Mouse (Mus musculus): ENCODE measurements around the gene Dctn3. TPM values are rescaled to one million over a fixed set of nuclear protein-coding genes. Genes with fewer than 3 reads are reported as not detected.

The Dctn3 gene
- polyA plus RNA-seq, 1 experiment from 2014 or later = 146 TPM

- H3K27ac ChIP-seq (replicated peaks) = no peak overlapping the region
- no peaks in the 10 kb centered on the region for H3K9me3 ChIP-seq (replicated peaks)
- H3K9ac ChIP-seq = no peak overlapping the region
- no peak overlapping the region for H3K4me2 ChIP-seq (replicated peaks)
- H3K4me1 ChIP-seq = peaks cover 49% of the 10 kb centered on the region
- H3K27me3 ChIP-seq = no peaks in the 10 kb centered on the region
- 77% methylated on average over 11 of the region's 11 CpGs for WGBS
- H3K36me3 ChIP-seq = peaks cover 13% of the 10 kb centered on the region; the same call in 1 of the 2 replicates
- H3K4me3 ChIP-seq (replicated peaks) = no peak overlapping the region
- ATAC-seq (ENCODE audit: insufficient number of reproducible peaks, low FRiP score, low TSS enrichment, low read depth) = no peak
Observed at GRCm38 (mm10) chr4:41758021-41758420, 35.1 kb upstream of the Dctn3 start.

GRCm38 (mm10) chr4:41757321-41757720 lies 34.4 kb upstream of the Dctn3 start:
- no peak overlapping the region for H3K4me2 ChIP-seq (replicated peaks)
- H3K4me3 ChIP-seq (replicated peaks) = no peak overlapping the region
- no peak for ATAC-seq (ENCODE audit: insufficient number of reproducible peaks, low FRiP score, low TSS enrichment, low read depth)
- H3K27ac ChIP-seq (replicated peaks) = no peak overlapping the region
- H3K4me1 ChIP-seq = peaks cover 43% of the 10 kb centered on the region
- peaks cover 13% of the 10 kb centered on the region; the same call in 1 of the 2 replicates for H3K36me3 ChIP-seq
- 89% methylated on average over 13 of the region's 13 CpGs for WGBS
- H3K27me3 ChIP-seq = no peaks in the 10 kb centered on the region
- H3K9me3 ChIP-seq (replicated peaks) = no peaks in the 10 kb centered on the region
- no peak overlapping the region for H3K9ac ChIP-seq

GRCm38 (mm10) chr4:41756440-41756839 lies 33.5 kb upstream of the Dctn3 start:
- WGBS = 71% methylated on average over 8 of the region's 8 CpGs

DNA sequence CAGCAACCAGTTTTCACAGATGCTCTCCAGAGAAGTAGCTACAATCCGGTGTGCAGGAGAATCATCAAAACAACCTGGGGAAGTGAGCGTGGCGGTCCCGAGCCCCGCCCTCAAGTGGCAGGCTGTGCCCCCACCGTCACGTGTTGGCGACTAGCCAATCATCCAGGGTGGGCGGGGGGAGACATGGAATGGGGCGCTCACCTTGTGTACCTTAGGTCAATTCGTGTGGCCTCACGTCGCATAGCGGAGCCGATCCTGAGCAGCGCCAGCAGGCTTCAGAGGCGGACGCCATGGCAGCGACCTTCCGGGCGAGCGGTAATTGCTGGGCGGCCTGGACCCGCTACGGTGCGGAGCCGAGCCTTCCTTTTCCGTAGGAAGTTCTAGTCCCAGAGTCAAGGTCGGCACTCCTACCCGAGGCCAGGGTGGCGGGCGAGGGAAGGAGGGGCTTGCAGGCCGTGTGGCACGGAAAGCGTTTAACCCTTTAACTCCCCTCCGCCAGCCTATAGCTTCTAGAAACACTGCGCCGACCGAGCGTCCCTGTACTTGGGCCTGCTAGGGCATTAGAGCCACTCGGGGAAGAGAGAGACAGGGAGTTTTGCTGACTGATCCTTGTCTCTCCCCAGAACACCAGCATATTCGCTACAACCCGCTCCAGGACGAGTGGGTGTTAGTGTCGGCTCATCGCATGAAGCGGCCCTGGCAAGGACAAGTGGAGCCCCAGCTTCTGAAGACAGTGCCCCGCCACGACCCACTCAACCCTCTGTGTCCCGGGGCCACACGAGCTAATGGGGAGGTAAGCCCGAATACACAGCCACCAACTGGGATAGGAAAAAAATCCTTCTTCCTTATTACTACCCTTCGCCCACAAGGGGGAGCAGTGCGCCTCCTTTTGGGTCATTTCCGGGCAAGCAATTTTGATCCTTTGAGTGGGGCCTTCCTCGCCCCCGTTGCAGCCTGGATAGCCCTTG lies 32.7 kb upstream of the Dctn3 start, which contains the start of gene Sigmar1:
Sigmar1 (minus strand) TSS at position 820 of the 968 bp plus-strand sequence.
- ATAC-seq (ENCODE audit: insufficient number of reproducible peaks, low FRiP score, low TSS enrichment, low read depth) = peak; percentile 66
- H3K4me3 ChIP-seq (replicated peaks) = peak within 1 kb of the TSS; percentile 86
- H3K36me3 ChIP-seq = peaks cover 13% of the 10 kb centered on the region; the same call in 1 of the 2 replicates
- peak within 1 kb of the TSS; percentile 91 for H3K4me2 ChIP-seq (replicated peaks)
- peak within 1 kb of the TSS; percentile 79 for H3K9ac ChIP-seq
- H3K9me3 ChIP-seq (replicated peaks) = no peaks in the 10 kb centered on the region
- no peaks in the 10 kb centered on the region for H3K27me3 ChIP-seq
- WGBS = under 1% methylated on average over 57 of the region's 57 CpGs
- peak within 1 kb of the TSS; percentile 91 for H3K27ac ChIP-seq (replicated peaks)
- peaks cover 26% of the 10 kb centered on the region for H3K4me1 ChIP-seq

More at GRCm38 (mm10) chr4:41756440-41756839, 33.5 kb upstream of the Dctn3 start:
- ATAC-seq (ENCODE audit: insufficient number of reproducible peaks, low FRiP score, low TSS enrichment, low read depth) = no peak
- H3K36me3 ChIP-seq = peaks cover 13% of the 10 kb centered on the region; the same call in 1 of the 2 replicates
- peak overlapping the region; percentile 22 for H3K9ac ChIP-seq
- no peak overlapping the region; the same call in 1 of the 2 replicates for H3K27ac ChIP-seq (replicated peaks)
- H3K9me3 ChIP-seq (replicated peaks) = no peaks in the 10 kb centered on the region
- H3K4me2 ChIP-seq (replicated peaks) = peak overlapping the region; percentile 91
- no peaks in the 10 kb centered on the region for H3K27me3 ChIP-seq
- H3K4me3 ChIP-seq (replicated peaks) = peak overlapping the region; percentile 86
- H3K4me1 ChIP-seq = peaks cover 34% of the 10 kb centered on the region

DNA sequence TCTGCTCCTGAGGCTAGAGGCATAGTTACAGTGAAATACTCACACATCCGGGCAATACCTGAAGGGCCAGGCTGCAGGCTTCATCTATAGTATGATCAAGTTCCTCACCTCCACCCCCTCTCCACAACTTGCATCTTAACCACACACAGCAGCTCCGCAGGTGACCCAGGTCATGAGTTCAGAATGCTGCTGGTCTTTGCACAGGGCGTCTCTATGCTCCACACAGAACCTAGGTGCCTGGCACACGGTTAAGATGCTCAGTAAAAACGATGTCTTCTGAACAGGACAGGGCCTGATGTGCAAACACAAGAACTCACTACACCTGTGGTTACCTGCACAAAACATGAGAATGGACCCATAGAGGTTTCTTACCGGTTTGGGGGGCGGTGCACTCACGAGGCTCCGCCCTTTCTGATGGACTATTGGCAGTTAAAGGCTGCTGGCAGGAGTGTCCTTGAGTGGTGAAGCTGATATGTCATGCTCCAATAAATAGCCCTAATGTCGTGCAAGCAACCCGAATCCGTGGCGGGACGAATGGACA lies 31.9 kb upstream of the Dctn3 start, which contains the start of gene Galt:
Galt (plus strand) TSS at position 432 of the 541 bp plus-strand sequence.
- Histone ChIP-seq H3K27me3 (no peaks in the 10 kb centered on the region), H3K9me3 (replicated peaks) (no peaks in the 10 kb centered on the region), H3K4me2 (replicated peaks) (peak within 1 kb of the TSS; percentile 91), H3K4me3 (replicated peaks) (peak within 1 kb of the TSS; percentile 86), H3K9ac (peak within 1 kb of the TSS; percentile 79), H3K4me1 (peaks cover 20% of the 10 kb centered on the region), H3K36me3 (peaks cover 13% of the 10 kb centered on the region; the same call in 1 of the 2 replicates), H3K27ac (replicated peaks) (peak within 1 kb of the TSS; percentile 91)
- WGBS = 11% methylated on average over 14 of the region's 14 CpGs
- ATAC-seq (ENCODE audit: insufficient number of reproducible peaks, low FRiP score, low TSS enrichment, low read depth) = 0 out of 2 replicates have a peak, but pooled peaks have one; percentile 21

GRCm38 (mm10) chr4:41745021-41745420 lies 22.1 kb upstream of the Dctn3 start:
- whole genome bisulfite sequencing = 61% methylated on average over 1 of the region's 1 CpGs
- H3K9me3 ChIP-seq (replicated peaks) = 0 out of 2 replicates have a peak, but pooled peaks cover 8% of the 10 kb centered on the region
- no peak overlapping the region for H3K9ac ChIP-seq
- no peaks in the 10 kb centered on the region for H3K27me3 ChIP-seq
- H3K4me2 ChIP-seq (replicated peaks) = no peak overlapping the region
- no peak overlapping the region for H3K4me3 ChIP-seq (replicated peaks)
- no peak overlapping the region for H3K27ac ChIP-seq (replicated peaks)
- peaks cover 8% of the 10 kb centered on the region for H3K4me1 ChIP-seq
- ATAC-seq (ENCODE audit: insufficient number of reproducible peaks, low FRiP score, low TSS enrichment, low read depth) = no peak
- no peaks in the 10 kb centered on the region for H3K36me3 ChIP-seq

- no peak overlapping the region for H3K27ac ChIP-seq (replicated peaks)
- 64% methylated on average over 2 of the region's 2 CpGs for WGBS
- H3K4me3 ChIP-seq (replicated peaks) = no peak overlapping the region
- H3K36me3 ChIP-seq = 0 out of 2 replicates have a peak, but pooled peaks cover 4% of the 10 kb centered on the region
- no peak overlapping the region for H3K9ac ChIP-seq
- peaks cover 15% of the 10 kb centered on the region for H3K4me1 ChIP-seq
- H3K9me3 ChIP-seq (replicated peaks) = 0 out of 2 replicates have a peak, but pooled peaks cover 8% of the 10 kb centered on the region
- no peaks in the 10 kb centered on the region for H3K27me3 ChIP-seq
- ATAC-seq (ENCODE audit: insufficient number of reproducible peaks, low FRiP score, low TSS enrichment, low read depth) = no peak
- H3K4me2 ChIP-seq (replicated peaks) = no peak overlapping the region
Observed at GRCm38 (mm10) chr4:41744131-41744530, 21.2 kb upstream of the Dctn3 start.

GRCm38 (mm10) chr4:41741158-41741560 lies 18.2 kb upstream of the Dctn3 start:
- Histone ChIP-seq H3K27me3 (no peaks in the 10 kb centered on the region), H3K9ac (peak overlapping the region; percentile 54), H3K27ac (replicated peaks) (peak overlapping the region; percentile 89), H3K9me3 (replicated peaks) (0 out of 2 replicates have a peak, but pooled peaks cover 4% of the 10 kb centered on the region), H3K4me1 (peaks cover 18% of the 10 kb centered on the region), H3K36me3 (peaks cover 9% of the 10 kb centered on the region; the same call in 1 of the 2 replicates), H3K4me2 (replicated peaks) (peak overlapping the region; percentile 88), H3K4me3 (replicated peaks) (peak overlapping the region; percentile 74)
- ATAC-seq (ENCODE audit: insufficient number of reproducible peaks, low FRiP score, low TSS enrichment, low read depth) = peak; percentile 96
- under 1% methylated on average over 27 of the region's 27 CpGs for WGBS

- Histone ChIP-seq H3K36me3 (peaks cover 9% of the 10 kb centered on the region; the same call in 1 of the 2 replicates), H3K9me3 (replicated peaks) (no peaks in the 10 kb centered on the region), H3K4me3 (replicated peaks) (peak overlapping the region; percentile 74), H3K4me1 (peaks cover 18% of the 10 kb centered on the region), H3K4me2 (replicated peaks) (peak overlapping the region; percentile 88), H3K27me3 (no peaks in the 10 kb centered on the region), H3K27ac (replicated peaks) (peak overlapping the region; percentile 89), H3K9ac (peak overlapping the region; percentile 54)
- WGBS = 1% methylated on average over 47 of the region's 48 CpGs
- ATAC-seq (ENCODE audit: insufficient number of reproducible peaks, low FRiP score, low TSS enrichment, low read depth) = peak; percentile 78
Observed at GRCm38 (mm10) chr4:41740380-41741157, 17.6 kb upstream of the Dctn3 start.

DNA sequence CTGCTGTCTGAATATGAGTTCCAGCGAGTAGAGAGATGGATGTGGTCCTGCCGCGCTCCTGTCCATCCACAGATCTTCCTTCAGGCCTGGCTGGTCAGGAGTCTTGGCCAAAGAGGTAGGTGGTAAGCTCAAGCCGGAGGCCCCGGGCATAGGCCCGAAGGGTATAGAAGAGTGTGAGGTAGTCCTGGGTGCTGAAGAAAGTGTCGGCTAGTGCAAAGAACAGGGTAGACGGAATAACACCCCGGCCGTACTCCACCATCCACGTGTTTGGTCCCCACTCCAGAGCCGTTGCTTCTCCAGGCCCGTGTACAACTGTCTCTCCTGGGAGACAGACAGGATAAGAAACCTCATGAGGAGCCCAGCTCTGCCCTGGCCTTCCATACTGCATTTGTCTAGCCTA lies 16.3 kb upstream of the Dctn3 start:
- ATAC-seq (ENCODE audit: insufficient number of reproducible peaks, low FRiP score, low TSS enrichment, low read depth) = no peak
- WGBS = 94% methylated on average over 13 of the region's 13 CpGs
- Histone ChIP-seq H3K4me2 (replicated peaks) (no peak overlapping the region), H3K4me3 (replicated peaks) (no peak overlapping the region), H3K36me3 (peaks cover 9% of the 10 kb centered on the region; the same call in 1 of the 2 replicates), H3K27me3 (no peaks in the 10 kb centered on the region), H3K4me1 (peaks cover 18% of the 10 kb centered on the region), H3K27ac (replicated peaks) (no peak overlapping the region), H3K9me3 (replicated peaks) (no peaks in the 10 kb centered on the region), H3K9ac (peak overlapping the region; percentile 1; the same call in 1 of the 2 replicates)

Measured in embryonic facial prominence, embryonic 15.5 days (tissue).